Mouse (Mus musculus) cerebellum, adult 8-10 months (tissue): ENCODE data around the gene Mras.

ENCODE experiments used
- DNase-seq: peaks from one replicate; pipeline ENCODE4 v3.0.0; 2022

Mras gene

DNA sequence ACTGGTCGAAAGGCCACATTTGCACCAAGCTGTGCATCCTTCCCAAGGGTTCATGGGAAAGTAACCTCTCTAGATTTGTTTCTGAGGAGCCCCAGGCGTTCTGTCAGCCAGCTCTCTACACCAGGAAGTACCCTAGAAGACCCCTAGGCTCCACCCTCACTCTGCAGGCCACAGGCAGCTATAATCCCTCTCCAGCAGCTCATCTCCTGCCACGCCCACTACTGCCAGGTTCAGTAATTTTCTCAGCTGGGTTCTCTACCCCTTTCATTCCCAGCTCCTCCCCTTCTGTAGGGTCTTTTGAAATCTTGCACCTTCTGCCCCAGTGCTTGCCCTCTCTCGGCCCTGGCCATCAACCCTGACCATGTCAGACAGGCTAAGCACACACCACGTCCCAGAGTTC lies 81.2 kb downstream of the Mras start:
- DNase-seq: no peak

DNA sequence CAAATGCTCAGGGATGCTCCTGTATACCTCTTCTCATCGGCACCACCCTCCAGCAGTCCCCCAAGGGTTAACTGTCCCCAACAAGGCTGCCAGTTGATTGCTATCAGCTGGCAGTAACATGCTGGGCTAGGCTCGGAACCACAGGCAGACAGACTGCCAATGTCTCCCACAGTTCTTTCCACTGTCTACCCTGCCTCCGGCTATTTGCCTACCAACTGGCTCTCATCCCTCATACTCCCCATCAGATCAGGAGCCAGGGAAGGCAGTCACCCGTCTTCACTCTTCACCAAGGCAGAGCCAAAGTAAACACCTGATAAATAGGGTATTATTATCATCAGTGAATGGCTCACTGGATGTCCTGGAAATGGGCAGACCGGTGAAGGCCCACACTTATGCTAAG lies 82.4 kb downstream of the Mras start:
- DNase-seq: no peak

GRCm38 (mm10) chr9:99353390-99353789 lies 83.8 kb downstream of the Mras start:
- DNase-seq: no peak

- DNase-seq: no peak
Measured at GRCm38 (mm10) chr9:99352964-99353363, 84.2 kb downstream of the Mras start.

DNA sequence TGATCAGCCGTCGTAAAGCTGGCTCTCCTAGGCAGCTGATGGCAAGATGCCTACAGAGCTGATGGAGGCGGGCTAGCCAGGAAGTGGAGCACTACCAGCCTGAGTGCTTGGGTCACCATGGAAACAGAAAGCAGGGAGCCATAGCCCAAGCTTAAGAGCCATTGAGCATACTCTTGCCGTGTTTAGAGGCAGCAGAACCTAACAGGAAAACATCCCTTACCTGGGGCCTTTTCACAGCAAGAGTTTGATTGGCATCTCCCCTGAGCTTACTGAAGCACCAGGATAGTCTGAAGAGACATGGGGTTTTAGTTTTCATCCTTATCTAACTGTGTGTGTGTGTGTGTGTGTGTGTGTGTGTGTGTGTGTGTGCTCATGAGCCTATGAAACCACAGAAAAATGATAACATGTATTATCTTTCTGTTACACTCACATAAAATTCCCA lies 91.8 kb downstream of the Mras start:
- no peak for DNase-seq

- DNase-seq: no peak
Measured at GRCm38 (mm10) chr9:99341600-99341999, 95.6 kb downstream of the Mras start.

DNA sequence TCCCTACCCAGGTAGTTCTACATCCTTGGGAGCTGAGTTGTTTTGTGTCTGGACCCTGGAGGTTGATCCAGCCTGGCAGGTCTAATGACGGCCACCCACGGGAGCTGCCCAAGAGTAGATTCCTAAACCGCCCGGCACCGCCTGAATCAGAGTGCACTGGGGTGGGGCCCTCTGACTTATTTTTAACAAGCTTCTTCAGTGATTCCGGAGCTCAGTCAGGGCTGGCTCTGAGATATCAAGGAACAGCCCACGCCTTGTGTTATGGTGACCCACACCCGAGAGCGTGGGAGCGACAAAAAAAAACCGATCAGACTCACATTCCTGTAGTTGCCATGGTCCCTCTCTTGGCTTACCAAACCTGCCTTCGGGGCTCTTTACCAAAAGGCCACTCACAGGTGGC lies 97.1 kb downstream of the Mras start:
- DNase-seq: no peak

- DNase-seq: no peak
Measured at GRCm38 (mm10) chr9:99339182-99339581, 98.0 kb downstream of the Mras start.

- no peak for DNase-seq
Measured at GRCm38 (mm10) chr9:99338293-99338692, 98.9 kb downstream of the Mras start.

- DNase-seq: no peak
Measured at GRCm38 (mm10) chr9:99336538-99336937, 100.6 kb downstream of the Mras start.
